Mouse (Mus musculus): Measurements from ENCODE around the gene Ndufab1.

Ndufab1 gene

DNA sequence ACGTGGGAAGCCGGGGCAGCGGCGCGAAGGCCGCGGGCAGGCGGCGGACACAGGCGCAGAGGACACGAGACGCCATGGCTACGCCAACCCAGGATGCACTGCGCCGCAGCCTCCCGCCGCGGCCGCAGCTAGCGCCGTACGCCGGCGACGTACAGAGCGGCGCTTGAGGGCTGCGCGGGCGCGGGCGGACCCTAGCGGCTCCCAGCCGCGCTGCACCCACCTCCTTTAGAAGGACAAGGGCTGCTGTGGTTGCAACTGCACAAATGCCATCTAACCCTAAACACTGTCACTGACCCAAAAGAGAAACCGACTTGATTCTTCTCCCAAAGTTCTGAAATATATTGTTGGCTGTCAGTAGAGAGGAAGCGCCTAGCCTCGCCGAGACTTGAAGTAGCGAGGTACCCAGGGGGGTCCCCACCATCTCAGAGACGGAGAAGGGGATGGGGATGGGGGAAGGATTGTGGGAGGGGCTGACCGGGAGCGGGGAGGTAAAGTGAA, at the start of gene Ndufab1:
Gene Ndufab1 (minus strand): TSS at position 140 of the 498 bp plus-strand sequence.
- peak; percentile 84 for DNase-seq (ENCODE audit: extremely low spot score, low spot score)

DNA sequence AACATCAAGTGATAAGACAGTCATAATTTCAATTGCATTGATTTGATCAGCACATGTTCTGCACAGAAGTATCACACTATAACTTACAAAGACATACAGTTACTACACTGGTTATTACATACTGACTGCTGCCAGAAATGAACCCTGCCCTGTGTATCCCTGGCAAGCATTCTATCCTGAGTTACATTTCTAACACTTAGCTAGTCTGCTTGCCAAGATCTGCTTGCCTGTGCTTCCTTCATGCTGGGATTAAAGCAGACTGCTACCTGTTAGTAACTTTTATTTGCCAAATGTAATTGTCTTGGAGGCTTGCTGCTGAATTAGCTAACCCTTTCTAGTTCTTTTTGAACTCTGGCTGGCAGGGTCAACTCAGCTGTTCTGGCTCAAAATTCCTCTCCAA, 39.3 kb upstream of the Ndufab1 start:
- DNase-seq (ENCODE audit: extremely low spot score, low spot score), result no peak

DNA sequence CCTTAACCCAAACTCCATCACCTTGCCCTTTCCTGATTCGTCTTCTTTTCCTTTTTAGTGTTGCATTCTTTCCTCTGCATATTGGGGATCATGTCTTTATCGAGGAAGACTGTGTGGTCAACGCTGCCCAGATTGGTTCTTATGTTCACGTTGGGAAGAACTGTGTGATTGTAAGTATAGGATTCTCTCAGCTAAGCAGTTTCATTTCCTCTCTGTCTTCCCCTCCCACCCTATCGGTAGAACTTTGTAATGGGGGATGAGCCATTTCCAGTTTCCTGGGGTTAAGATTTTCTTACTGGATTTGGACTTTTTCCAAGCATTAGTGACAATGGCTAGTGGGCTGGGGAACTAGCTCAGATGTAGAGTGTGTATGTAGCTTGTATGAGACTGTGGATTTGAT, 36.5 kb upstream of the Ndufab1 start:
- DNase-seq (ENCODE audit: extremely low spot score, low spot score), result no peak

DNA sequence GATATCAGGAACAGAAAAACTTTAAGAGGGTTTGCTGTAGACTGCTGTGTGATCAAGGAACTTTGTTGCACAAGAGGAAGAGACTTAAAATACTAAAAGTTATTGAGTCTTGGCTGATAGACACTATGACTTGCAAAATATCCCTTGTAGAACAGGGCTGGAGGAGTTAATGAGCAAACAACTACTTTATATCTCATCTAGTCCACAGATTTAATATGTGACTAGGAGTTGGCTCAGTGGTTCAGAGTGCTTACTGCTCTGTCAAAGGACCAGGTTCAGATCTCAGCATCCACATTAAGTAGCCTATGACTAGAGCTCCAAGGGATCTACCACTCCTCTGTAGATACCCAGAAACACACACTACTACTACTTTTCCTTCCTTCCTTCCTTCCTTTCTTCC, 35.4 kb upstream of the Ndufab1 start:
- DNase-seq (ENCODE audit: extremely low spot score, low spot score), result no peak

DNA sequence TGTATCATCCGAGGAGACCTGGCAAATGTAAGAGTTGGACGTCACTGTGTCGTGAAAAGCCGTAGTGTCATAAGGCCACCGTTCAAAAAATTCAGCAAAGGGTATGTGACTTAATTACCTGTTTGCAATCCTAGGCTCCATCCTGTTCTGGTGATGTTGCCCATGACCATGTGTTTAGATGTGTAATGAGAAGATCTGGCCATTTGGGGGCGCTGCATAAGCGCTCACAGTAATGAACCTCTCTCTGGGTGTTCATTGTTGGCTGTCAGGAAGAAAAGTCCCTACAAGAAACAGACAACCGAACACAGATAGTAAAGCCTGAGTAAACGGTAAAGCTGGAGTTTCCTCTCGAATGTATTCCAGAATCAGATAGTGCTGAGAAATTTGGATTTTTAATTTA, 33.4 kb upstream of the Ndufab1 start:
- peak; percentile 27 for DNase-seq (ENCODE audit: extremely low spot score, low spot score)

DNA sequence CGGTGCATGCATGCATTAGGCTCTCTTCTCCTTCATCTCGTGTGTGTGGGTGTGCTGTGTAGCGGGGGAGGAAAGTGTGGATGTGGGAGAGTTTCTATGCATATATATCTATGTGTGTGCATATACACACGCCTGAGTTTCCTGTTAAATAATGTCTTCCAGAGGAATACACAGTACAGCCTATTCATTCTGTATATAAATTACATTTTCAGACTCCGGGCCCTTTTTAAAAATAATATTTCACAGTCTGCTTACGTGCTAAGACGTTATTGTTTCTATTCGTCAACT, 31.6 kb upstream of the Ndufab1 start:
- DNase-seq (ENCODE audit: extremely low spot score, low spot score), result no peak

DNA sequence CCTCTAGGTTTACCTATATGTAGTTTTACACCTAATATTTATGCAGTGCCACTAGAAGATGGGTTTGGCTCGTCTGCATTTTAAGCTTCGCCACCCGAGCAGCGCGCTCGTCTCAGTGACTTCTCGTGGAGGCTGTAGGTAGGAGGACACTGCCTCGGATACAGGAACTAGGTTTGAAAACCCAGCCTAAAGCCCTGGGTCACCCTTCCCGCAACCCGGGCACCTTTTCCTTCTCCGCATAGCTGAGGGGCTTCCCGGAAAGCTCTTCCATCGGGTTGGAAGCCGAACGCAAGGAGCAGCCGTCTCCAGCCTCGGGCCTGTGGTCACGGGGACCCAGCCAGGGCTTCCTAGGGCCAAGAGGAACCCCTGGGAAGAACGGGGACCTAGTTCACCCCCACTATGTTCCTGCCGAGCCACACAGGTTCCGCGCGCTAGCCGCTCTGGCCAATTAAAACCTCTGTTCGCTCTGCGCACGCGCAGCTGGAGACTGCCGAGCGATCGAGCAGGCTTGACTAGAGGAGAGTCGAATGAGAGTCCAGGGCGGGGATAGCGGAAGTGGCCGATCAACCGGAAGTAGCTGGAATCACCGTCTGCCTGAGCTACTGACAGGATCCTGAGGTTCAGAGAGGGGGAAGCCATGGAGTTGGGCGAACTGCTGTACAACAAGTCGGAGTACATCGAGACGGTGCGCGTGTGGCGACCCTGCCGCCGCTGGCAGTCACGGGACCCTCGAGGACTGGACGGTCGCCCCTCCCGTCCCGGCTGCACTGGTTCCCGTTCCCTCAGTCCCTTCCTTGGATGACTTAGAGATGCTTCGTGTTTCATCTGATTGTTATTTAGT, 31.0 kb upstream of the Ndufab1 start, which contains the start of the genes Palb2 and Dctn5:
Gene Palb2 (minus strand): TSS at position 489 of the 841 bp plus-strand sequence.
Gene Dctn5 (plus strand): TSS at position 545 of the 841 bp plus-strand sequence.
- DNase-seq (ENCODE audit: extremely low spot score, low spot score), result peak; percentile 100

DNA sequence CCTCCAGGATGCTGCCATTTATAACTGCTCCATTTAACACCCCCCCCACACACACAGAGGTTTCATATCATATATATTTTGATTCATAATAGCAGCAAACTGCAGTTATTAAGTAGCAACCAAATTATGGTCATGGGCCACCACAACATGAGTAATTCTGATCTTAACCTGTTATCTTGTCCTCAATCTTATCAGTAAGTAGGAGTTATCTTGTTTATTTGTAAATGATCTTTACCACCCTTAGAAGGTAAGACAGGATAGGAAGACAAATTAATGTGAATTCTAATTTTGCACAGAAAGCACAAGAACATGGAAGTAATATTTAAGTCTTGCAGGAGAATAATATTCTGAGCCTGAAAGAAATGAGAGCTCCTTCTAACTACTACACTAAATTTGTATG, 30.1 kb upstream of the Ndufab1 start:
- no peak for DNase-seq (ENCODE audit: extremely low spot score, low spot score)

DNA sequence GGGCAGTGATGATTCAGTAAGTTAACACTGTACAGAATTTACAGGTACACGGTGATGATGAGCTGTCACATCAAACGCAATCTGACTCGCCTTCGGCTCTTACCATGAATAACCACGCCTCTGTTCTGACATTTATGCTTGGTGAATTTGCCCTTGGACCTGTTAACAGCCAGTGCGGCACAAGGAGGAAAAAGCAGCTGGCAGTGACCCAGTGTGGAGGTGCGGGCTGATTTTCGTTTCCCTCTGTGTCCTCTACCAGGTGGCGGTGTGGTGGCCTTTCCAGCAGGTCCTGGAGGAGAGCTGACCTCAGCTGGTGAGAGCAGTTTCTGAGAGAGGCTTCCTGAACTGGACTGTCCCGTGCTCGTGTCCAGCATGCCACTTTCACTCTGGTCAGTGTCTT, 25.3 kb upstream of the Ndufab1 start:
- DNase-seq (ENCODE audit: extremely low spot score, low spot score), result no peak

DNA sequence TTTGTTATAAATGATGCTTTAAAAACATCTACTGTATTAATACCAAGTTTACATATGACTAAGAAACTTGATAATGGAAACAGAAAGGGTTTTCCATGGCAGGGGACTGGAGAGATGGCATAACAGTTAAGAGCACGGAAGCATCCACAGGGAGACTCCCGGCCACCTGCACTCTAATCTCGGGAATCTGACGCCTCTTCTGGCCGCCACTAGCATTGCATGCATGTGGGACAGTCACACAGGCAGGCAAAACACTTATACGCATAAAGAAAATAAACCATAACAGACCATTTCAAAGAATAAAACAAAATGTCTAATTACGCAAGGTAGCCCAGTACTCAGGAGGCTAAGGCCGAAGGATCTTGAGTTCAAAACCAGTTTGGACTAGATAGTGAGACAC, 23.9 kb upstream of the Ndufab1 start:
- DNase-seq (ENCODE audit: extremely low spot score, low spot score), result no peak

DNA sequence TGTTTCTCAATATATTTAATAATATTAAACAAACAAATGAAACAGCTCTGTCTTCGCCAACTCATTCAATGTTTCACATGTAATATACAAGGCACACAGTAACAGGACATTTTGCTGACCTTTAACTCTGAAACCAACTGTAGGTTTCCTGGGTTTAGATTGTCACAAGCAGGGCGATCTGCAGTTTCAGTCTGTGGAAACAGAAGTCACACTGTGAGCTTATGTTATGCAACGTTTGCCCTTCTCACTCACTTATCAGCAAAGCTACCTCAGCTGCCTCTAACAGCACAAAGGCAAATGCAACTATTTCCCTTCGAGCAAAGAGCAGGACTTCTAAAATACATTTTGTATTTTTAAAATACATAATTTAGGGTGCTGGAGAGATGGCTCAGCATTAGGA, 21.8 kb upstream of the Ndufab1 start:
- no peak for DNase-seq (ENCODE audit: extremely low spot score, low spot score)

DNA sequence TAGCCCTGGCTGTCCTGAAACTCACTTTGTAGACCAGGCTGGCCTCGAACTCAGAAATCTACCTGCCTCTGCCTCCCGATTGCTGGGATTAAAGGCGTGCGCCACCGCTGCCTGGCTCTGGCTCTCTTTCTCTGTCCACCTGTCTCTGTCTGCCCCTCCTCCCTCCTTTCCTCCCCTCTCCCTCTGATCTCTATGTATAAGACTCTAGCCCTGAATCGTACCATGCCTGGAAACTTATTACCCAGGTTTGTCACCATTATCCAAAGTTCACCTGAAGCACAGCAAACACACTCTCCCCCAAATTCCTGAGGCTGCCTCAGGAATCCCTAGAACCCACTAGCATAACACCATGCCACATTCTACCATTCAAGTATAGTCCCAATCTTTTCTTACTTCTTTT, 6.5 kb upstream of the Ndufab1 start:
- no peak for DNase-seq (ENCODE audit: extremely low spot score, low spot score)

DNA sequence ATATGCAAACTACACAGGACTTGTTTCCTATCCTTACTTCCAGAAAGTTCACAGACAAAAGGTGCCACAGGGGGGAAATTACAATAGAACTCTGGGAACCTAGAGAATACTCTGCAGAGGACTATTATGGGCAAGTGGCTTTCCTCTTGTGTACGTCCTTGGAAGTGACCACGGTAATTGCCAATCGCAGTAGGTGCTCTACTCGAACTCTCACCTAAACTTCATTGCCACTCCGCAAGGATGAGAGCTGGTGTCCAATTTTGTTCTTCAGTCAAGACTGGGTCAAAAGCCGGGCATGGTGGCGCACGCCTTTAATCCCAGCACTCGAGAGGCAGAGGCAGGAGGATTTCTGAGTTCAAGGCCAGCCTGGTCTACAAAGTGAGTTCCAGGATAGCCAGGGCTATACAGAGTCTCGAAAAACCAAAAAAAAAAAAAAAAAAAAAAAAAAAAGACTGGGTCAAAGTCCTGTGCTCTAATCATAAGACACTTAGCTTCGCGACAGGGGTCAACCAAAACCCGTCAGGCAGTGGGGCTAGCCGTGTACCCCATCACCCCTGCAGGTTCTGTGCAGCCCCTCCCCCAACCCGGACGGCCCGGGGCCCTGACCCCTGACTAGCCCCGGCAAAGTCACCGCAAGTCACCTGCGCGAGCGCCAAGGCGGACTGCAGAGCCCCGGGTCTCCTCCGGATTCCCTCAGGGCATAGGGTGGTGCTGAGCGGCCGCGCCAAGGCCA, 506 bp downstream of the Ndufab1 start:
- peak; percentile 76 for DNase-seq (ENCODE audit: extremely low spot score, low spot score)

DNA sequence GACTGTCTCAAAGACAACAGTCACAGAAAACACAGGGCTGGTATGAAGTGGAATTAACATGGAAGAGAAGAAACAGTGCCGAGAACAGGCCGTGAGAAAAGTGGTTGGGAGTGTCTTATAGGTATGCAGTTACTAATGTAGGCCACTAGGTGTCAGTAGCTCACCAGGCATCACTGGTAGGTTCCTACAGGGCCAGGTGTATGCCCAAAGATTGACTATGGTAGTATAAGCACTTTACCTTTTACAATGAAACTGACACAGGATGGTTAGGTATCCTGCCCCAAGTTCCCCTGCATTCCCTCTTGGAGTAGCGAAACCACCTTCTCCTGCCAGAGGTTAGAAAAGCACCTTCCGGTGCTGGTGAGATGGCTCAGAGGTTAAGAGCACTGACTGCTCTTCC, 2.5 kb downstream of the Ndufab1 start:
- DNase-seq (ENCODE audit: extremely low spot score, low spot score), result peak; percentile 36

DNA sequence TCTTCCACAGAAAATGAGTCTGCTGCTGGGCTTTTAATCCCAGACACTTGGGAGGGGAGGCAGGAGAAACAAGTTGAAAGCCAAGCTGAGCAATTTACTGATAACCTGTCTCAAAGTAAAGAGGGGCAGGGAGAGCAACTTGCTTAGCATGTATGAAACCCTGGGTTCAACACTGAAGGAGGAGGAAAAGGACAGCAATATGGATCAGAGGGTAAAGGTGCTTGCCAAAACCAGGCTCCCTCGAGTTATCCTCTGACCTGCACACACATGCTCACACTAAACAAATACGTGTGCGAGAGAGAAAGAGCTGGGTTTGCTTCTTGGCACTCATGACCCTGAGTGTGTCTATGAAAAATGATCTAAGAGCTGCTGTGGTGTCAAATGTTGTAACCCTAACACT, 3.7 kb downstream of the Ndufab1 start:
- DNase-seq (ENCODE audit: extremely low spot score, low spot score), result no peak

DNA sequence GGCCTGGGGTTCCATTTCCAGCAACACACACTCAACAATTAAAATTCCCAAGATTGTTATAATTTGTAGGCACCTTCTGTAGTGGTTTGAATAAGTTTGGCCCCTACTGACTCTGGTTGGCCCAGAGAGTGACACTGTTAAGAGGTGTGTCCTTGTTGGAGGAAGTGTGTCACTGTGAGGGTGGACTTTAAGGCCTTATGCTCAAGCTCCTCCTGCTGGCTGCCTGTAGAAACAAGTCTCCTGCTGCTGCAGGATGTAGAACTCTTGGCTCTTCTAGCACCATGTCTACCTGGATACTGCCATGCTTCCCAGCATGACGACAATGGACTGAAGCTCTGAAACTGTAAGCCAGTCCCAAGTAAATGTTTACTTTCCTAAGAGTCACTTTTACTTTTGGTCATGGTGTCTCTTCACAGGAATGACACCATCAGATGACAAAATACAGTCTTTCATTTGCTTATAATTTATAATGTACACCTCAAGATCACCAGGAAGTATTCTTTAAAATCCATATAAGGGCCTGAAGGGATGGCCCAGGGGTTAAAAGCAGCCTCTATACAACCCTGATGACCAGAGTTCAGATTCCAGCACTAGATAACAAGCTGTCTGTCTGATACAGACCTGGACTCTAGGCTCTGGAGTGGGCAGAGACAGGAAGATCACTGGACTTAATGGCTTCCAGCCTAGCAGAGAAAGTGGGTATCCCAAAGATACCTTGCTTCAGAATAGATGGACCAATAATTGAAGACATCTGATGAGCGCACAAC, 6.9 kb downstream of the Ndufab1 start:
- no peak for DNase-seq (ENCODE audit: extremely low spot score, low spot score)

DNA sequence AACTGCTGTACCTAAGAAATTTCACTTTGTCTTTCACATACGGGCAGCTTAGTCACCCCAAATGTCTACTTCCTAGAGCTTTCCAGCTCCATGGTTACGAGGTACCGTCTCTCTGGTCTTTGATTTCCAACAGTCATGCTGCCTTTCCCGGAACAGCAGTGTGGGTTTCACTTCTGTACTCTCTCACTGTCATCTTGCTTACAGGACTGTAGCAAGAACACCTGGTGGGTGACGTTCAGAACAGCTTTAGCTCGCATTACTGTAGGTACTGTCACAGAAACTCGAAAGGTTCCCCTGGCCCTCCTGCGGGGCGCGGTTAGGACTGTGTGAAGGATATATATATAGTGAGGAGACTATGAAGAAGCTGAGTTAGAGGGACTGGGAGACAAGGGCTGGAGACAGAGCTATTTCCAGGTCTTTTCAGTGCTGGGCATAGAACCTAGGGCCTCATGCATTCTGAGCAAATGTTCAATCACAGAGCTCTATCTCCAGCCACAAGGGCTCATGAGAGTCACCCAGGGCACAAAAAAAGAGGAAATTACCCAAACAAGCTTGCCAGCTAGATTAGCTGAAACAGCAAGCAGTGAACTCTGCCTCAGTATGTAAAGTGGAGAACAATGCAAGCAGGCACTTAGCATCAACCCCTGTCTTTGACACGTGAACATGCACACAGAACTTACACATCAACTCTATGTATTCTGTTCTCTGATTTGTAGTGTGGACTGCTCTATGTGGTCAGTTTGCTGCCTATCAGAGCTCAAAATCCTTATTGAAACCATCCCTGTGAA, 14.3 kb downstream of the Ndufab1 start:
- no peak for DNase-seq (ENCODE audit: extremely low spot score, low spot score)

DNA sequence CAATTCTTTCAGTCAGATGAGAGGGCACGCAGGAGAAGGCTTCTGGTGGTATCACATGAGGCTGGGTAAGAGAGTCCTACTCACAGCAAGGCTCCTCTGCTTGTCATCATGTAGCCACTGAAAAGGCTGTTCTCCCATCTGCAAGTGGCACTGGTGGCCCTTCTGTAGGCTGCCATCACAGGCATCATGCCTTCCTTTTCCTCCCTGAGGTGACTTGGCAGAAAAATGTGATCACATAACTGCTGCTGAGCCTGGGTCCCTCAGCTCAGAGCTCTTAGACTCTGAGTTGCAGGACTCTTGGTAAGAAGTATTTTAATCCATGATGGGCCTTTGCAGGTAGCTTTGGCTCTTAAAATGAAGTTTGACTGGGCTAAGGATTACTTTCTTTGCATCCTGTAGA, 20.6 kb downstream of the Ndufab1 start:
- DNase-seq (ENCODE audit: extremely low spot score, low spot score), result no peak

DNA sequence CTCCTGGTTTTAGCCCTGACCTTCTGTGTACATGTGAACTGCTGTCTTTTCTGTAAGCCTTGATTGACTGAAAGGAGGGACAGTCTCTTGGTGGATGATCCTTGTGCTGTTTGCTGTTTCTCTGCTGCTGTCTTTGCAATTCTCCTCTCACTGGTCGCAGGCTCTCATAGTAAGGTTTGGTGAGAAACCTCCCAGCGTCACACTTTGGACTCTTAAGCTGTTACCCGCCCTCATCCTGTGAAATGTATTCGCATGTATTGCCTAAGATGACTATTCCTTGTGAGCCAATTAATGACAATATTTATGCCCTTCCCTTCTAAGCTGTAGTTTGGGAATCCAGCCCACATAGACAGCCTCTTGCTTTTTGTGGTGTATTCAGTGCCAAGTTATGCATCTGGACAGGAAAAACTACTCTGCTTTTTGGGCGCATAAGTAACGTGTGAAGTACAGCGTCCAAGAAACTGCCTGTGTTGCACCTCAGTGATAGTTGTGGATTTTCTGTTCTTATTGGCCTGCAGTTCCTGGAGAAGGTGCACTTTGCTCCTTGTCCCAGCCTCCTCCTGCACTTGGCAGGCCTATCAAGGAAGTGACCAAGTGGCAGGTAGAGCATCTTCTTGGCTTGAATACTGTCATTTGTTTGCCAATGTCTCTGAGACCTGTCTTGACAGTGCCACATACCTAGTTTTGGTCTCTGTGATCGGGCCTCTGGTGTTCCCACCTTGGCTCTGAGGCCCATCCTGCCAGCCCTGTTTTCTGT, 21.7 kb downstream of the Ndufab1 start:
- no peak for DNase-seq (ENCODE audit: extremely low spot score, low spot score)

DNA sequence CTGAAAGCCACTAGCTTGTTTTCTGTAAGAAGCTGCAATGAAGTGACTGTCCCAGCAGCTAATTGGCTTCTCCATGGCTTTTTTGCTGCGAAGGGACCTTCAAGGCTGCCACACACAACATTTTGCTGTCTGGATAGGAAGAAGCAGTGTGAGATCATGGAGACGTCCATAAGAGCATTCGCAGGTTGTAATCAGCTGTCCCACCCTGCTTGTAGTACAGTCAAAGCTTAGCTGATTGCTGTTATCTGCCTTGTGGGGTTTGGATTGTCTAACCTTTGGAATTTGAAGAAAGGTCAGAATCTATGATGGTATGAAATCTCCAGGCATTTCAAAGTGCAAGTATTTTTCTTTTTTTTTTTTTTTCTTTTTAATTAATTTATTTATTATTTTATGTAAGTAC, 27.3 kb downstream of the Ndufab1 start:
- DNase-seq (ENCODE audit: extremely low spot score, low spot score), result no peak

All from neural tube, embryonic 10.5 days (tissue).